Mouse (Mus musculus): ENCODE data around the gene Myo9a. TPM values are rescaled to one million over a fixed set of nuclear protein-coding genes. Genes with fewer than 3 reads are reported as not detected.

The Myo9a gene
- polyA plus RNA-seq, 1 experiment: 4.6 TPM

DNA sequence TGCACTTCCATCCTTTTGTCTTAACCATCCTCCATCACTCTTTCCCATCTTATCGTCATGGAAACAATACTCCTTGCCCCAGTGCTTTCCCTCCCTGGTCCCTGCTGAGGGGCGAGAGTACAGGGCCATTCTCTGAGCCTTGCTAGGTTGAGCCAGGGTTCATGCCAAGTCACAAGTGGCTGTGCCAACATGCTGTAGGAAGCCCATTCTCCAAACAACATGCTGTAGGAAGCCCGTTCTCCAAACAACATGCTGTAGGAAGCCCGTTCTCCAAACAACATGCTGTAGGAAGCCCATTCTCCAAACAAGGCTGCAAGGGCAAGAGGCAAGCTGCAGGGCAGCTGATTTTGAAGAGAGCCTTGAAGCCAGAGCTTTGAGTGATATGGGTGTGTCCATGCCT, 32.5 kb upstream of the Myo9a start:
- DNase-seq: no peak
- H3K4me3 ChIP-seq (ENCODE audit: insufficient read depth, low read depth, low read length): no peak overlapping the region
- H3K4me1 ChIP-seq (ENCODE audit: control insufficient read depth, insufficient read depth, low read length): peaks cover 8% of the 10 kb centered on the region
- H3K36me3 ChIP-seq (ENCODE audit: control insufficient read depth, insufficient read depth, low read length): no peaks in the 10 kb centered on the region
- 91% methylated on average over 4 of the region's 4 CpGs for WGBS
- H3K27ac ChIP-seq (ENCODE audit: insufficient read depth, low read depth, low read length): no peak overlapping the region
- H3K27me3 ChIP-seq (replicated peaks; ENCODE audit: control insufficient read depth, insufficient read depth, low read length): no peaks in the 10 kb centered on the region
- TF ChIP-seq POLR2A (IDR thresholded peaks at IDR 0.05; ENCODE audit: low read depth, low read length): no peak
- TF ChIP-seq CTCF (conservative IDR thresholded peaks at IDR 0.05; ENCODE audit: insufficient read depth, insufficient read length, low read depth, low read length): no peak

DNA sequence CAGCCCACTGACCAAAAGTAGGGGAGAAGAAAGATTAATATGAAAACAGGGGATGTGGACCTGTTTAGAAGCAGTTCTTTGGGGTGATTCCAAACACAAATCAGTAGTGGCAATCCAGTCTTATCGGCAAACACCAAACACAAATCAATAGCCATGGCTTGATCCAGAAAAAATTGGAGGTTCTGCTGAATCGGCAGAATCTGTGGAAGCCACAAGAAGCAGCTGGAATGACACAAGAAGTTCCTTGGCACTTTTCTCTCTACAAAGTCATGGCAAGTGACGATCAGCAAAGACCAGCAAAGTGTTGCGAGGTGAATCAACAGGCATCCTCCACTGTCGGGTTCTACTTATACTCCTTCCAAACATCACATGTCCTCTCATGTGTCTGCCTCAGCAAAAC, 29.6 kb upstream of the Myo9a start:
- TF ChIP-seq POLR2A (IDR thresholded peaks at IDR 0.05; ENCODE audit: low read depth, low read length) (no peak), CTCF (conservative IDR thresholded peaks at IDR 0.05; ENCODE audit: insufficient read depth, insufficient read length, low read depth, low read length) (no peak)
- DNase-seq: no peak
- WGBS: 76% methylated on average over 5 of the region's 5 CpGs

DNA sequence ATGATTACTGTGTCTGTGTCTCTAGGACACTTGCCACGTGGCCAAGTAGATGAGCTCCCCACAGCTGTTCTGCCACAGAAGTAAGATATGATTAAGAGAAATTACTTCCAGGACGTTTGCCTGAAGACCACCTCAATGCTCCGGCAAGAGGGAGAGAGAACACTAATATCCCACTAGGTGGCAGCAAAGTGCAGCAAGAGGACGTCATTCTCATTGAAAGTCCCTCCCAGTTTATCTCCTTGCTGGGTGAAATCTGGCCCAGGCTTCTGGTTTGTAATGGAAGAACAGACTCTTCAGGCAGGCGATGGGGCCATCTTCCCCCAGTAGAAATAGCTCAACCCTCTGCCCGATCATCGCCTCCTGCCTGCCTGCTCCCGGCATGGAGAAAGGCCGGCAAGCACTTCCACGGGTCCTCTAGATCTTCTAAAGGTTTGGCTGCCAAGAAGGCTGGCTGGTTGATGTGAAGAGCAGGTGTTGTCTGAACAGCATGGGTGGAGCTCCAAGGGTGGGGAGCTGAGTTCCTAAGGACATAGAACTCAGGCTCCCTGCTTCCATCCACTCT, 27.5 kb upstream of the Myo9a start:
- WGBS: 5% methylated on average over 10 of the region's 10 CpGs
- Histone ChIP-seq H3K27me3 (replicated peaks; ENCODE audit: control insufficient read depth, insufficient read depth, low read length) (no peaks in the 10 kb centered on the region), H3K4me1 (ENCODE audit: control insufficient read depth, insufficient read depth, low read length) (peaks cover 33% of the 10 kb centered on the region), H3K27ac (ENCODE audit: insufficient read depth, low read depth, low read length) (peak overlapping the region; percentile 95), H3K36me3 (ENCODE audit: control insufficient read depth, insufficient read depth, low read length) (no peaks in the 10 kb centered on the region), H3K4me3 (ENCODE audit: insufficient read depth, low read depth, low read length) (peak overlapping the region; percentile 13; the same call in 1 of the 2 replicates)
- TF ChIP-seq POLR2A (IDR thresholded peaks at IDR 0.05; ENCODE audit: low read depth, low read length): no peak
- peak; percentile 85 for TF ChIP-seq CTCF (conservative IDR thresholded peaks at IDR 0.05; ENCODE audit: insufficient read depth, insufficient read length, low read depth, low read length)
- DNase-seq: peak; percentile 81

More for the DNA sequence above, 29.6 kb upstream of the Myo9a start:
- no peaks in the 10 kb centered on the region for H3K36me3 ChIP-seq (ENCODE audit: control insufficient read depth, insufficient read depth, low read length)
- peaks cover 22% of the 10 kb centered on the region for H3K4me1 ChIP-seq (ENCODE audit: control insufficient read depth, insufficient read depth, low read length)
- H3K27me3 ChIP-seq (replicated peaks; ENCODE audit: control insufficient read depth, insufficient read depth, low read length): no peaks in the 10 kb centered on the region
- H3K4me3 ChIP-seq (ENCODE audit: insufficient read depth, low read depth, low read length): no peak overlapping the region
- H3K27ac ChIP-seq (ENCODE audit: insufficient read depth, low read depth, low read length): no peak overlapping the region

DNA sequence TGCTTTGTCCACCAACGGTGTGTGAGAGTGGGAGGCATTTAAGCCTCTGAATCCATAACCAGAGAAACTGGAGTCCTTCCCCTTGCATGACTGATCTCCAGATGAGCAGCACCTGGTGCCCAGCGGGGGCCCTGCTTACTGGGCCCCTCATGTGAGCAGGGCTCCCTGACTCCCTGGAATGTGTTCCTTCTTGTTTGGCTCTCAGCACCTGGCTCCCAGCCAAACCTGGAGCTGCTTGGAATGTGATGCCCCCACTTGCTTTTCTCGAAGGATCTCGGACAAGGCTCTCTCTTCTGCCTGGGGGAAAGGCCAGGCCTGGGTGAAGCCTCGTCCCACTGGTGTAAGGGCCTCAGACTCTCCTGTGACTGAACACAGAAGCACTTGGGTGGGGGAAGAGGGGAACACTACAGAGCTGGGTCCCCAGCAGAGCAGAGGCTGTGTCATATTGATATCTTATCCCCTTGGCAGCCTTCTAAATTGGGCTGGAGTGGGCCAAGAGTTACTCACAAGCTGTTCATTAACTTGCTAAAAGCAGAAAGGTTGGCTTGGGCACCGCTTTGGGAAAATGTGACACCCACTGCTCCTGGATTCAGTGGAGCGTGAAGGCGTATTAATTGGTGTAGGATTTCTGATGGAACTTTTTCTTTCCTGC, 26.8 kb upstream of the Myo9a start:
- Histone ChIP-seq H3K4me3 (ENCODE audit: insufficient read depth, low read depth, low read length) (no peak overlapping the region), H3K4me1 (ENCODE audit: control insufficient read depth, insufficient read depth, low read length) (peaks cover 38% of the 10 kb centered on the region), H3K27ac (ENCODE audit: insufficient read depth, low read depth, low read length) (peak overlapping the region; percentile 95), H3K27me3 (replicated peaks; ENCODE audit: control insufficient read depth, insufficient read depth, low read length) (no peaks in the 10 kb centered on the region), H3K36me3 (ENCODE audit: control insufficient read depth, insufficient read depth, low read length) (no peaks in the 10 kb centered on the region)
- peak; percentile 93 for DNase-seq
- no peak for TF ChIP-seq POLR2A (IDR thresholded peaks at IDR 0.05; ENCODE audit: low read depth, low read length)
- TF ChIP-seq CTCF (conservative IDR thresholded peaks at IDR 0.05; ENCODE audit: insufficient read depth, insufficient read length, low read depth, low read length): no peak
- whole genome bisulfite sequencing: 33% methylated on average over 8 of the region's 8 CpGs

DNA sequence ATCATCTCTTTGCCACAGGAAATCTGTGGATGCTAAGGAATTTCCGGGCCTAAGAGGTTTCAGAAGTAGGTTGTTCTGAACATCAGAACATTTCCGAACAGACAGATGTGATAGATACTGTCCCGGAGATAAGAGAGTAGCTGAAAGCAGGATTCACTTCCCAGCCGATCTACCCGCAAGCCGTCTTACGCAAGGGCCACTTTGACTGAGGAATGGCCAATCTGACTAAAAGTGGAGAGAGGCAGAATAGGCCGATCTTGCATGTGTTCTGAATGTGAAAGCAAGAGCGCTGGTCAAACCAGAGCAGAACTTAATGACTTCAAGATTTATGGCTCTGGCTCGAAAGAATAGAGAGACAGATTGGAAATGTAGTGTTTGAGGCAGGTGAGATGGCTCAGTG, 25.2 kb upstream of the Myo9a start:
- Histone ChIP-seq H3K27ac (ENCODE audit: insufficient read depth, low read depth, low read length) (peak overlapping the region; percentile 47), H3K27me3 (replicated peaks; ENCODE audit: control insufficient read depth, insufficient read depth, low read length) (no peaks in the 10 kb centered on the region), H3K4me3 (ENCODE audit: insufficient read depth, low read depth, low read length) (no peak overlapping the region), H3K36me3 (ENCODE audit: control insufficient read depth, insufficient read depth, low read length) (no peaks in the 10 kb centered on the region), H3K4me1 (ENCODE audit: control insufficient read depth, insufficient read depth, low read length) (peaks cover 38% of the 10 kb centered on the region)
- 70% methylated on average over 10 of the region's 10 CpGs for WGBS
- no peak for DNase-seq
- no peak for TF ChIP-seq POLR2A (IDR thresholded peaks at IDR 0.05; ENCODE audit: low read depth, low read length)
- no peak for TF ChIP-seq CTCF (conservative IDR thresholded peaks at IDR 0.05; ENCODE audit: insufficient read depth, insufficient read length, low read depth, low read length)

DNA sequence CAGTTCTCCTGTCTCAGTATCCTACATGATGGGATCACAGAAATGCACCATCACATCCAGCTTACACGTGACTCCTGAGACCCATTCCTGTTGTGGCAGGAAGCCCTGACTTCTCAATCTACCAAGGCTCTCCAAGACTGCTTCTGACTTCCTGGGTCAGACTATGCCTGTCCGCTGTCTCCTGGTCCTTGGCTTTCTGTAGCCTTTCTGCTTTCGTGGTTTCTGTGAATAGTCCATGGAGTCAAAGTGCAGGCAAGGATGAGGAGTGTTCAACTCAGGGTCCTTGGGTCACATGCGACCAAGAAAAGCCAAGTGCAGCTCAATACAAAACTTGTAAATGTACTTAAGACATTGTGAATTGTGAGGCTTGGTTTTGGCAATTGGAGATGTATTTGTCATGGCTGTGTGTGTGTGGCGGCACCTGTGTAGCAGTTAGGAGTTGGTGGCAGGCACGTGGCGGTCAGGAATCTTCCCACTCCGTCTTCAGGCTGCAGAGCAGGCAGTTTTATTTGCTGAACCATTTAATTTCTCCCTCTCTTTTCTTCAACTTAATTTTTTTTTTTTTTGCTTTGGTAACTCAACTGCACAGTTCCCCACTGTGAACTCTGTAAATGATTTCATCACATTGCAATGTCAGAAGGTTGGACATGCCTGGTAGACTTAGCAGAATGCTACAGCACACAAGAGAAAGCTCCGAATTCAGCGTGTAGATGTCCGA, 23.0 kb upstream of the Myo9a start:
- no peak overlapping the region for H3K4me3 ChIP-seq (ENCODE audit: insufficient read depth, low read depth, low read length)
- TF ChIP-seq POLR2A (IDR thresholded peaks at IDR 0.05; ENCODE audit: low read depth, low read length): no peak
- no peak for TF ChIP-seq CTCF (conservative IDR thresholded peaks at IDR 0.05; ENCODE audit: insufficient read depth, insufficient read length, low read depth, low read length)
- H3K27ac ChIP-seq (ENCODE audit: insufficient read depth, low read depth, low read length): peak overlapping the region; percentile 92
- peak; percentile 85 for DNase-seq
- 29% methylated on average over 11 of the region's 11 CpGs for WGBS
- no peaks in the 10 kb centered on the region for H3K27me3 ChIP-seq (replicated peaks; ENCODE audit: control insufficient read depth, insufficient read depth, low read length)
- peaks cover 40% of the 10 kb centered on the region for H3K4me1 ChIP-seq (ENCODE audit: control insufficient read depth, insufficient read depth, low read length)
- H3K36me3 ChIP-seq (ENCODE audit: control insufficient read depth, insufficient read depth, low read length): no peaks in the 10 kb centered on the region

DNA sequence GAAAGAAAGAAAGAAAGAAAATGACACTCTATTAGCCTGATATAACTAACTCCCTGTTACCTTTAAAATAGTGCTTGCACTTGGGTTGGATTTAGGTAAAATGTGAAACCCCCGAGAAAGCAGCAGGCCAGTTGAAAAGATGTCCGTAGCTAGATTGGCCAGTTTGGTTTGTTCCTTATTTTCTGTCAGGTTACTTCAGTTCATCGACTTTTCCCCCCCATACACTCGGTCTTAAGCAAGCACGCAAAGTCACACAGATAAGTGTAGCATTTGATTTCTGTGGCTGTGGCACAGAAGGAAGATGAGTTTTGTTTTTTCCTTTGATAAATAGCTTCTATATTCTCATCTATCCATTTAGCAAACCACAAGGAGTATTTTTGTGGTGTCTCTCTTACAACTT, 19.6 kb upstream of the Myo9a start:
- 91% methylated on average over 5 of the region's 5 CpGs for WGBS
- Histone ChIP-seq H3K27me3 (replicated peaks; ENCODE audit: control insufficient read depth, insufficient read depth, low read length) (no peaks in the 10 kb centered on the region), H3K4me1 (ENCODE audit: control insufficient read depth, insufficient read depth, low read length) (peaks cover 18% of the 10 kb centered on the region; the same call in 1 of the 2 replicates), H3K36me3 (ENCODE audit: control insufficient read depth, insufficient read depth, low read length) (no peaks in the 10 kb centered on the region), H3K4me3 (ENCODE audit: insufficient read depth, low read depth, low read length) (no peak overlapping the region), H3K27ac (ENCODE audit: insufficient read depth, low read depth, low read length) (no peak overlapping the region)
- DNase-seq: no peak
- TF ChIP-seq POLR2A (IDR thresholded peaks at IDR 0.05; ENCODE audit: low read depth, low read length) (no peak), CTCF (conservative IDR thresholded peaks at IDR 0.05; ENCODE audit: insufficient read depth, insufficient read length, low read depth, low read length) (no peak)
